Mouse (Mus musculus): ENCODE measurements at regions not wholly inside any gene's neighbourhood (a gene's known extent, or its start where the extent isn't known, plus 50 kb on each side); places are given as distances from the start of the nearest gene placed in this dataset.

DNA sequence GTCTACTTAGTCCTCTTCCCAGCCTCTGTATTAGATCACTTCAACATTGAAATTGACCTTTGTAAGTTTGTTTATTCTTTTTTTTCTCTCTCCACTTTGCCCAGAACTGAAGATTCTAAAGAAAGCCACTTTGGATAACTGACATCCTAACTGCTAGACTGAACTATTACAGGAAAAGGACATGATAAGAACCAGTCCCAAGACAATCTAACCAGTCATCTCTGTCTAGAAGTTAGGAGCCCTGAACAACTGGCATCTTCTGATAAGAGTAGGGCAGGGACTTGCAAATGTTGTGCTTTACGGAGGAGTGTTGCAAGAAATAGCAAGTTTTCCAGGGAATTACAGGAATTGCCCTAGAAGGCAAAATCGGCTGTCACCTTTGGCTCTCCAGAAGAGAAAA, 53.5 kb downstream of the Cd209f start:
- in situ Hi-C loops (cut with MboI, MseI), result loop anchor here in 1 of 2 experiments (10.0 kb wide), 1 partner anchor 1753 kb away; no protein-coding TSS in a partner anchor

- in situ Hi-C loops (cut with MboI, MseI), result no loop called here
Observed at GRCm38 (mm10) chr8:4013402-4014184, 59.0 kb upstream of the Cd209c start.
